Mouse (Mus musculus) CD8-positive naive resting alpha-beta T cell, adult 2 months (primary cell): ENCODE results near the gene Wscd2.

Source experiments
- DNase-seq, 2 experiments: peaks; one replicate each; pipeline ENCODE4 v3.0.0; 2022; ENCODE audit warnings: low read depth in 2 of 2, low spot score in 2 of 2

The Wscd2 gene

DNA sequence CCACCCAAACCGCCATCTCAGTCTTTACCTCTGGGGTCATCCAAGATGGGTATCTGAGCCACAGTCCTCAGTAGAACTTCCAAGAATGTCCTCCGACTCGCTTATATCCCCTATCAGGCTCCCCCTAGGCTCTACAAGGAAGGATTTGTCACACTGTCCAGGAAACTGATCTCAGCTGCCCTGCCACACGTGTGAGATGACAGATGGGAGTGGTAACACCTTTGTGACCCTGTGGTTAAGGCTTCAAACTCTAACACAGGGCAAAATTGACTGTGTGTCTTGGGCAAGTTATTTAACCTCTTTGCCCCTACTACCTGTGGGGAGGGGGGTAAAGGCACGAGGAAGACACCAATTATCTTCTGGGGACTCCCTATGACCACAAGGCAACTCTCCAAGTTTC lies 149.0 kb downstream of the Wscd2 start:
- no peak for DNase-seq
